Mouse (Mus musculus) heart, embryonic 11.5 days (tissue): ENCODE measurements around the gene Sgsm2. TPM values are rescaled to one million over a fixed set of nuclear protein-coding genes. Genes with fewer than 3 reads are reported as not detected.

Source experiments
- ATAC-seq: fragments of 200-750 bp; cut with Nextera tagmentation; replicated peaks from 2 replicates; pipeline ENCODE4 v1.8.0; 2017; ENCODE audit warnings: moderate library complexity; ENCODE audit not compliant: insufficient number of reproducible peaks, low FRiP score, low TSS enrichment
- H3K27ac ChIP-seq: fragments of 300-500 bp; sonication (generic); 2 replicates; pipeline ENCODE4 v1.5.1; 2014; ENCODE audit warnings: mild to moderate bottlenecking, low read depth, low read length
- H3K27me3 ChIP-seq: fragments of 300-500 bp; sonication (generic); 2 replicates; pipeline ENCODE4 v1.6.1; 2014; ENCODE audit warnings: mild to moderate bottlenecking, low read length, mixed read lengths; ENCODE audit not compliant: control insufficient read depth, insufficient read depth
- H3K36me3 ChIP-seq: fragments of 300-500 bp; sonication (generic); 2 replicates; pipeline ENCODE4 v1.6.1; 2014; ENCODE audit warnings: mild to moderate bottlenecking, low read length, moderate library complexity, mixed read lengths; ENCODE audit not compliant: control insufficient read depth, insufficient read depth
- H3K4me1 ChIP-seq: fragments of 300-500 bp; sonication (generic); 2 replicates; pipeline ENCODE4 v1.6.1; 2014; ENCODE audit warnings: low read length; ENCODE audit not compliant: control insufficient read depth, insufficient read depth
- H3K4me2 ChIP-seq: fragments of 300-500 bp; sonication (generic); 2 replicates; pipeline ENCODE4 v1.6.1; 2014; ENCODE audit warnings: mild to moderate bottlenecking, moderate library complexity
- H3K4me3 ChIP-seq: fragments of 300-500 bp; sonication (generic); 2 replicates; pipeline ENCODE4 v1.5.1; 2014; ENCODE audit warnings: low read depth, low read length
- H3K9ac ChIP-seq: fragments of 300-500 bp; sonication (generic); 2 replicates; pipeline ENCODE4 v1.6.1; 2014; ENCODE audit warnings: mild to moderate bottlenecking, low read depth, low read length, moderate library complexity
- H3K9me3 ChIP-seq: fragments of 300-500 bp; sonication (generic); replicated peaks from 2 replicates; pipeline ENCODE4 v1.6.1; 2016; ENCODE audit warnings: low read length; ENCODE audit not compliant: control insufficient read depth
- WGBS: fragments of 180-500 bp; shearing (Covaris S2); extraction: QIAGEN DNeasy Blood & Tissue Kit; methylation state at CpG from one replicate; pipeline ENCODE4 v1.1.7; 2014; ENCODE audit not compliant: insufficient replicate concordance; 5-methylcytosine and 5-hydroxymethylcytosine counted together
- polyA plus RNA-seq: library from polyadenylated mRNA; unstranded; fragments of >200 nt; fragmentation: Nextera tagmentation; extraction: Ambion mirVana; gene quantifications from 2 replicates; pipeline ENCODE4 v1.2.1, GENCODE M21; 2014

Sgsm2 gene
- polyA plus RNA-seq, 1 experiment from 2014 or later: 3.9 TPM

- Histone ChIP-seq H3K36me3 (no peaks in the 10 kb centered on the region), H3K4me1 (peaks cover 42% of the 10 kb centered on the region)
- peak; percentile 84 for ATAC-seq
Observed at GRCm38 (mm10) chr11:74831606-74832451, 65.0 kb downstream of the Sgsm2 start.

GRCm38 (mm10) chr11:74831191-74831605, 65.7 kb downstream of the Sgsm2 start:
- Histone ChIP-seq H3K27ac (peak overlapping the region; percentile 97), H3K4me2 (peak overlapping the region; percentile 94), H3K9ac (peak overlapping the region; percentile 85), H3K4me1 (peaks cover 40% of the 10 kb centered on the region), H3K4me3 (peak overlapping the region; percentile 90), H3K36me3 (no peaks in the 10 kb centered on the region), H3K27me3 (no peaks in the 10 kb centered on the region), H3K9me3 (no peaks in the 10 kb centered on the region)
- WGBS: under 1% methylated on average over 35 of the region's 35 CpGs
- no peak for ATAC-seq

More at GRCm38 (mm10) chr11:74831606-74832451, 65.0 kb downstream of the Sgsm2 start:
- no peaks in the 10 kb centered on the region for H3K27me3 ChIP-seq
- WGBS: under 1% methylated on average over 61 of the region's 61 CpGs
- H3K9me3 ChIP-seq: no peaks in the 10 kb centered on the region
- H3K4me3 ChIP-seq: peak overlapping the region; percentile 90
- peak overlapping the region; percentile 97 for H3K27ac ChIP-seq
- peak overlapping the region; percentile 94 for H3K4me2 ChIP-seq
- H3K9ac ChIP-seq: peak overlapping the region; percentile 85

DNA sequence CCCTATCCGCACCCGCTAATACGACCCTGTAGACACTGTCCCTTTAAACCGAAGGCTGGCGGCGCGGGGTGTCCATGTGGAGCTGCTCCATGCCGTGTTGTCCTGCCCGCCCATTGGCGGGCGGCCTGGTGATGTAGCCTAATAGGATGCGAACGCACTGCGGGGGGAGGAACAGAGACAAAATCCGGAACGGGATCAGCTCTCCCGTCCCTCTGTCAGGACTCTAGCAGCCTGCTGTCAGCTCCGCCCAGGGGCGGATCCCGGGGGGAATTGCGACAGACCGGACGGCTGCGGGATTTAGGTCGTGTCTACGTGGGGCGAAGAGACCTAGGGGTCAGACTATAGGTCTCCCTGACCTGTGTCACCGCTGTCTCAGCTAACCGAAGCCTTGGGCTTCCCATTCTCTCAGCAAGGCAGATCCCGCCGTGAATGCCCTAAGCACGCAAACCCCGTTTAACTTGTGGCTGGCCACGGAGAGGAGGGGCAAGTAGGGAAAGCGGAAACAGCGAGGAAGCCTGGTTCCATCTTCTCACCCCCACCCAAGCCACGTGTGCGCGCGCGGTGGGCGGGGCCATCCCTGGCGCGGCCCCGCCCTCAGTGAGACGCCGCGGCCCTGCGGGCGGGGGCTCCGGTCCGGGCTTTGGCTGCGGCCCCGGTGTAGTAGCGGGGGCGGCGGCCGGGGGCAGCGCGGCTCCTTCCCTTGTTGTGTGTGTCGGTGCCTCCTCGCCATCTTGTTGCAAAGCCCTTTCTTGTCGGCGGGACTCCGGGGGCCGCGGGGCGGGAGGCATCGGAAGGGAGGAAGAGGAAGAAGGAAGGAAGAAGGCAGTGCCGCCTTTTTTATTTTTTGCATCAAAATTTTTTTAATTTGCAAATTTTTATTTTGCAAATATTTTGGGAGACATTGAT, 66.4 kb downstream of the Sgsm2 start, which contains the start of gene Mnt:
Gene Mnt (plus strand): TSS at position 665 of the 906 bp plus-strand sequence.
- no peaks in the 10 kb centered on the region for H3K9me3 ChIP-seq
- peak within 1 kb of the TSS; percentile 90 for H3K4me3 ChIP-seq
- no peaks in the 10 kb centered on the region for H3K36me3 ChIP-seq
- peak; percentile 78 for ATAC-seq
- H3K4me1 ChIP-seq: peaks cover 40% of the 10 kb centered on the region
- peak within 1 kb of the TSS; percentile 85 for H3K9ac ChIP-seq
- H3K27ac ChIP-seq: peak within 1 kb of the TSS; percentile 97
- peak within 1 kb of the TSS; percentile 94 for H3K4me2 ChIP-seq
- WGBS: 1% methylated on average over 64 of the region's 70 CpGs
- no peaks in the 10 kb centered on the region for H3K27me3 ChIP-seq

DNA sequence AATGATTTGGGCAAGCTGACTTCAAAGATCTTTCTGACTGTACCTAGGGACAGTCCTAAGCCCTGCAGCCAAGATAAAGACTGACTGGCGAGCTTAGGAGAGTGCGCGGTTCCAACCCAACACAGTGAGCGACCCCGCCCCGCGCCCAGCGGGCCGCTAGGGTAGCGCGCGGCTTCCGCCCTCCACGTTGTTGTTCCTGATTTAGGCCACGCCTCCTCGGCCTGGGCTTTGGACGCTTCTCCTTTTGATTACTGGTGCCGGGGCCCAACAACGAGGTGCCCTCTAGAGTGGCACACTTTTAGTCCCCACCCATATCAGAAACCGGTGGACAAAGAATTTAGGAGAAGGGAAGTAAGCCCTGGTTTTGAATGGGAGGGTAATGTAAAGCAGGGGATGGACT, 67.0 kb downstream of the Sgsm2 start:
- peak overlapping the region; percentile 94 for H3K4me2 ChIP-seq
- peak overlapping the region; percentile 97 for H3K27ac ChIP-seq
- peak; percentile 36 for ATAC-seq
- no peaks in the 10 kb centered on the region for H3K36me3 ChIP-seq
- H3K9ac ChIP-seq: peak overlapping the region; percentile 85
- WGBS: under 1% methylated on average over 20 of the region's 20 CpGs
- peaks cover 37% of the 10 kb centered on the region for H3K4me1 ChIP-seq
- no peaks in the 10 kb centered on the region for H3K9me3 ChIP-seq
- no peaks in the 10 kb centered on the region for H3K27me3 ChIP-seq
- H3K4me3 ChIP-seq: peak overlapping the region; percentile 90

GRCm38 (mm10) chr11:74828965-74829550, 67.8 kb downstream of the Sgsm2 start:
- WGBS: 17% methylated on average over 11 of the region's 11 CpGs

DNA sequence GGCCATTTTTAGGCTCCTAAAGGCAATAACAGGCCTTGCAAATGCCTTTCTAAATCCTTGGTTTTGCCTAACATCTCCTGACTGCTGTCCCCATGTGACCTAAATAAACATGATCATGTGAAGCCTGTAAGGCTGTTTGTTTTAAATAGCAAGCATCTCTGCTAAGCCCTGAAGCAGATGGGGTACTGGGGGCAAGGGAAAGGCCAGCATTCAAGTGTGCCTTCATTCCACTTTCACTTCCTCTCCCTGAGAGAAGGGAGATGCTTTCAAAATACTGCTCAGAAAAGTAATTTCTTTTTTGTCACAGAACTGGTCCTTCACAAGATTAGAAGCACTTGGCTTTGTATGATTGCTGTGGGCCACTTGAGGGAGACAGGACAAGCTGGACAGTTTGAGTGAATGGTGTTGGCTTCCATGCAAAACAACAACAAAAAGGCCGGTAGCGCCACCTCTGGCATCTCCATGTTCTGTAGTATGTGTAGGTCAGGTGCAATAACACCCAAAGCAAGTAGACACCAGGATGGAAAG, 68.4 kb downstream of the Sgsm2 start:
- Histone ChIP-seq H3K4me3 (no peak overlapping the region), H3K9me3 (no peaks in the 10 kb centered on the region), H3K9ac (no peak overlapping the region), H3K4me2 (no peak overlapping the region; the same call in 1 of the 2 replicates), H3K27ac (no peak overlapping the region), H3K4me1 (peaks cover 23% of the 10 kb centered on the region), H3K27me3 (no peaks in the 10 kb centered on the region), H3K36me3 (no peaks in the 10 kb centered on the region)
- no peak for ATAC-seq
- WGBS: 37% methylated on average over 2 of the region's 2 CpGs

More at GRCm38 (mm10) chr11:74828965-74829550, 67.8 kb downstream of the Sgsm2 start:
- H3K36me3 ChIP-seq: no peaks in the 10 kb centered on the region
- no peaks in the 10 kb centered on the region for H3K9me3 ChIP-seq
- no peak for ATAC-seq
- H3K9ac ChIP-seq: peak overlapping the region; percentile 85
- H3K4me1 ChIP-seq: peaks cover 29% of the 10 kb centered on the region
- H3K4me3 ChIP-seq: peak overlapping the region; percentile 90
- H3K4me2 ChIP-seq: peak overlapping the region; percentile 94
- no peak overlapping the region for H3K27ac ChIP-seq
- no peaks in the 10 kb centered on the region for H3K27me3 ChIP-seq

DNA sequence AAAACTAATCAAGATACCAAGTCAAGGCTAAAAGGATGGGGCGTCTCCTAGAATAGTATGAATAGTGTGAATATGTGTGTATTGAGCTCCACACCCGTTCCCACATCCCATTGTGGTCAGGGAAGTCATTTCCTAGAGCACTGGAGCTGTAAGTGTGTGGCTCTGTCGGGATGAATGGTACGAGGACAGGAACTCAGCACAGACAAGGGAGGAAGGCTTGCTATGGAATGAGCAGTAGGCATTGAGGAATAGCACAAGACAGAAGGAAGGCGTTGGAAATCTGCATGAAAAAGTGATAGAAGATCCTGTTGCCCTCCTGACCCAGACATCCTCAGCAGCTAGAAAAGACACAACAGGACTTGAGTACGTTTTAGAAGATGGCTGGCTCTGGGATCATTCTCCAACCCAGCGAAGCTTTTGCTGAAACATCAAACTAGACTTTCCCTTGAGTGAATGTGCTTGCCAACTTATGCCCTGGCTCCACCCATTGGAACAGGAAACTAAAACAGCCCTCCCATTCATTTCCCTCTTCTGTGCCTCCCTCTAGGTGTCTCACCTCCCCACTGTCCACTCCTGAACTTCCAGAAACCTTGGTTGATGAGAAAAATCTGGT, 69.0 kb downstream of the Sgsm2 start:
- Histone ChIP-seq H3K4me2 (no peak overlapping the region), H3K4me1 (peaks cover 18% of the 10 kb centered on the region), H3K27ac (no peak overlapping the region), H3K4me3 (no peak overlapping the region), H3K27me3 (no peaks in the 10 kb centered on the region), H3K9me3 (no peaks in the 10 kb centered on the region), H3K36me3 (no peaks in the 10 kb centered on the region), H3K9ac (no peak overlapping the region)
- 71% methylated on average over 7 of the region's 7 CpGs for WGBS
- no peak for ATAC-seq
